Mouse (Mus musculus): Measurements from ENCODE around the gene Sycp2. TPM values are rescaled to one million over a fixed set of nuclear protein-coding genes. Genes with fewer than 3 reads are reported as not detected.

The Sycp2 gene
- total RNA-seq, 1 experiment from 2014 or later = 0.27 TPM

Other genes starting within 250 kb of the Sycp2 start
- gene Ppp1r3d, start 6.8 kb upstream of the Sycp2 start, total RNA-seq (2021) = 2.6 and 3.8 TPM in 2 replicates
- gene Fam217b, start 6.8 kb upstream of the Sycp2 start, total RNA-seq (2021) = 3.6 TPM in 2 replicates
- not detected in 2 replicates for gene Cdh26, start 22.8 kb upstream of the Sycp2 start, total RNA-seq (2021)